Mouse (Mus musculus) CH12.LX (cell line): ENCODE data around the gene Nkg7. TPM values are rescaled to one million over a fixed set of nuclear protein-coding genes. Genes with fewer than 3 reads are reported as not detected.

ENCODE experiments used
- DNase-seq: peaks from one replicate; pipeline ENCODE4 v3.0.0-alpha.2; 2013; ENCODE audit errors: extremely low read depth
- H3K27ac ChIP-seq: 2 replicates; pipeline ENCODE4 v1.5.1; 2012; ENCODE audit warnings: low read depth, mild to moderate bottlenecking, control low read depth, moderate library complexity; ENCODE audit not compliant: insufficient read depth
- H3K27me3 ChIP-seq: replicated peaks from 2 replicates; pipeline ENCODE3; 2012; ENCODE audit warnings: inconsistent platforms
- H3K36me3 ChIP-seq, 2 experiments: replicated peaks in 1 of 2; 2 replicates each; pipeline versions ENCODE3 to v1.6.1; 2012; ENCODE audit warnings: inconsistent platforms in 1 of 2, low read length in 1 of 2, mild to moderate bottlenecking in 1 of 2, mixed read lengths in 1 of 2, moderate library complexity in 1 of 2; ENCODE audit not compliant: control insufficient read depth in 1 of 2, insufficient read depth in 1 of 2
- H3K4me1 ChIP-seq, 2 experiments: 2 replicates each; pipeline ENCODE4 v1.6.1; 2012; ENCODE audit warnings: inconsistent platforms in 1 of 2, moderate library complexity in 1 of 2; ENCODE audit not compliant: insufficient read depth in 2 of 2, control insufficient read depth in 1 of 2
- H3K4me2 ChIP-seq: 2 replicates; pipeline ENCODE4 v1.6.1; 2012; ENCODE audit warnings: low read depth, mild to moderate bottlenecking, control low read depth; ENCODE audit not compliant: poor library complexity, insufficient read depth, severe bottlenecking
- H3K4me3 ChIP-seq, 3 experiments: fragments of 150-350 bp in 1 of 3; sonication (generic) in 1 of 3; replicated peaks in 1 of 3; 2 replicates each; pipeline versions ENCODE3 to v1.5.1; 2011 to 2012; ENCODE audit warnings: low read depth in 2 of 3, low read length in 2 of 3, mild to moderate bottlenecking in 2 of 3, moderate library complexity in 2 of 3, control low read depth in 1 of 3, improper control_type of control experiment in 1 of 3, inconsistent platforms in 1 of 3, mixed read lengths in 1 of 3; ENCODE audit not compliant: poor library complexity in 1 of 3
- H3K79me2 ChIP-seq: replicated peaks from 2 replicates; pipeline ENCODE4 v1.6.1; 2012; ENCODE audit warnings: mild to moderate bottlenecking, moderate library complexity; ENCODE audit not compliant: control insufficient read depth, poor library complexity, insufficient read depth, severe bottlenecking; ENCODE audit errors: extremely low read depth
- H3K9ac ChIP-seq: 2 replicates; pipeline ENCODE4 v1.6.1; 2012; ENCODE audit warnings: low read depth, mild to moderate bottlenecking, control low read depth, moderate library complexity; ENCODE audit not compliant: insufficient read depth
- H3K9me3 ChIP-seq: replicated peaks from 2 replicates; pipeline ENCODE3; 2012; ENCODE audit warnings: low read length, inconsistent platforms, mixed read lengths
- CHD1 ChIP-seq: IDR thresholded peaks from 2 replicates; pipeline ENCODE4 v1.6.1; 2012; ENCODE audit warnings: low read depth, low read length, improper control_type of control experiment, inconsistent platforms
- E2F4 ChIP-seq: IDR thresholded peaks from 2 replicates; pipeline ENCODE4 v1.6.1; 2011; ENCODE audit warnings: low read depth, low read length, improper control_type of control experiment; ENCODE audit not compliant: insufficient replicate concordance
- GABPA ChIP-seq: IDR thresholded peaks from 2 replicates; pipeline ENCODE4 v1.6.1; 2012; ENCODE audit warnings: low read depth, low read length, improper control_type of control experiment, inconsistent platforms; ENCODE audit not compliant: insufficient replicate concordance
- MAFK ChIP-seq: IDR thresholded peaks from 2 replicates; pipeline ENCODE4 v1.6.1; 2011; ENCODE audit warnings: low read length, improper control_type of control experiment; ENCODE audit not compliant: insufficient replicate concordance
- MEF2A ChIP-seq: IDR thresholded peaks from 2 replicates; pipeline ENCODE4 v1.6.1; 2014; ENCODE audit warnings: low read depth, mild to moderate bottlenecking, inconsistent platforms, low read length, improper control_type of control experiment, borderline replicate concordance
- MXI1 ChIP-seq: IDR thresholded peaks from 2 replicates; pipeline ENCODE4 v1.6.1; 2011; ENCODE audit warnings: mild to moderate bottlenecking, low read depth, low read length, improper control_type of control experiment
- MYC ChIP-seq: IDR thresholded peaks from 2 replicates; pipeline ENCODE4 v1.6.1; 2011; ENCODE audit warnings: low read depth, mild to moderate bottlenecking, improper control_type of control experiment, low read length
- NELFE ChIP-seq: IDR thresholded peaks from 2 replicates; pipeline ENCODE4 v1.6.1; 2011; ENCODE audit warnings: low read depth, low read length, improper control_type of control experiment
- PAX5 ChIP-seq: IDR thresholded peaks from 2 replicates; pipeline ENCODE4 v1.6.1; 2012; ENCODE audit warnings: low read length, inconsistent platforms, mixed read lengths
- POLR2A ChIP-seq: IDR thresholded peaks from 2 replicates; pipeline ENCODE4 v1.6.1; 2011; ENCODE audit warnings: low read depth, mild to moderate bottlenecking, improper control_type of control experiment, low read length
- RCOR1 ChIP-seq: conservative IDR thresholded peaks from 2 replicates; pipeline ENCODE4 v1.6.1; 2012; ENCODE audit warnings: low read depth, mild to moderate bottlenecking, inconsistent platforms, low read length, improper control_type of control experiment
- SIN3A ChIP-seq: IDR thresholded peaks from 2 replicates; pipeline ENCODE4 v1.6.1; 2012; ENCODE audit warnings: low read length, improper control_type of control experiment, inconsistent platforms
- SMC3 ChIP-seq: IDR thresholded peaks from 2 replicates; pipeline ENCODE4 v1.6.1; 2011; ENCODE audit warnings: low read depth, low read length, improper control_type of control experiment
- TBP ChIP-seq: conservative IDR thresholded peaks from 2 replicates; pipeline ENCODE4 v1.6.1; 2011; ENCODE audit warnings: low read depth, low read length, improper control_type of control experiment
- TCF12 ChIP-seq: IDR thresholded peaks from 2 replicates; pipeline ENCODE4 v1.6.1; 2014; ENCODE audit warnings: low read depth, mild to moderate bottlenecking, inconsistent platforms, low read length, improper control_type of control experiment
- USF1 ChIP-seq: IDR thresholded peaks from 2 replicates; pipeline ENCODE4 v1.6.1; 2014; ENCODE audit warnings: low read depth, mild to moderate bottlenecking, inconsistent platforms, low read length, improper control_type of control experiment
- USF2 ChIP-seq: conservative IDR thresholded peaks from 2 replicates; pipeline ENCODE4 v1.6.1; 2011; ENCODE audit warnings: low read depth, low read length, improper control_type of control experiment
- ZNF384 ChIP-seq: IDR thresholded peaks from 2 replicates; pipeline ENCODE4 v1.6.1; 2012; ENCODE audit warnings: low read depth, low read length, improper control_type of control experiment, inconsistent platforms
- dilution Hi-C: fragments of 300-500 bp; cut with MboI; formaldehyde crosslinking; loops from 2 replicates; pipeline ENCODE4 v1.14.3; 2020; ENCODE audit warnings: low sequenced_read_pairs; ENCODE audit not compliant: extremely low pct_unique_long_range_greater_than_20kb, extremely low pct_ligation_motif_present
- in situ Hi-C: fragments of 300-500 bp; cut with MboI; formaldehyde crosslinking; loops from 3 replicates; pipeline ENCODE4 v1.14.3; 2019; ENCODE audit warnings: low sequenced_read_pairs, low pct_ligation_motif_present, low pct_unique_long_range_greater_than_20kb, mixed read lengths
- polyA plus RNA-seq: library from polyadenylated mRNA; unstranded; fragments of >175 nt; gene quantifications from 2 replicates; pipeline ENCODE4 v1.2.1, GENCODE M21; 2012; ENCODE audit warnings: low read depth; ENCODE audit not compliant: insufficient read length
- total RNA-seq, 2 experiments: library from RNA; depleted of rRNA; stranded (reverse); fragments of 300-350 nt in 1 of 2; fragments of >200 nt in 1 of 2; gene quantifications; 2 replicates each; pipeline ENCODE4 v1.2.3; 2012 to 2014

Gene Nkg7
- total and polyA plus RNA-seq, 3 experiments: not detected

DNA sequence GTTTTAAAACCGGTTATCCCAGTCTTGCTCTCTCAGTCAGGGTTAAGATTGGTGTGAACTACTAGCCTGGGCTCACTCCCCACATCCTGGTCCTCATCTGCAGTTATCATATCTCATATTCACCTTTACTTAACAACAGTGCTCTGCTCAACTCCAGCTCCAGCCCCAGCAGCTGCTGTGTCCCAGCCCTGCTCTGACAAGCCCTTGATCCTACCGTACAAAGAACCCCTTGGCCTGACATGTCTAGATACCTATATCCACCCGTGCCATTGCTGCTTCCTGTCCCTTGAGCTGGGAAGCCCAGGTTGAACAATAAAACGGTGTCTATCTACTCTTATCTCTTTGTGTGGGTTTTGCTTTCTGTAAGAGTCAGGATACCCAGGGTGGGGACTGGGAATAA lies 7.4 kb upstream of the Nkg7 start:
- in situ Hi-C loops: loop anchor here (10.0 kb wide), 1 partner anchor 75 kb away; the partner anchor contains the start of gene Siglecf
- H3K27me3 ChIP-seq: peaks cover 4% of the 10 kb centered on the region
- dilution Hi-C loops: no loop called here
- no peak overlapping the region for H3K4me2 ChIP-seq
- no peak for TF ChIP-seq USF1
- TF ChIP-seq TBP: no peak
- no peak for TF ChIP-seq MYC
- no peak for TF ChIP-seq NELFE
- no peak for TF ChIP-seq SIN3A
- no peak for TF ChIP-seq CHD1
- TF ChIP-seq USF2: no peak
- TF ChIP-seq E2F4: no peak
- no peak for TF ChIP-seq MXI1
- TF ChIP-seq ZNF384: no peak
- TF ChIP-seq TCF12: no peak
- no peak for TF ChIP-seq MAFK
- no peak for TF ChIP-seq MEF2A
- TF ChIP-seq RCOR1: no peak
- TF ChIP-seq, all 38 proteins: peak for 0
- H3K36me3 ChIP-seq: no peaks in the 10 kb centered on the region
- peaks cover 0 to 3% of the 10 kb centered on the region in 2 experiments; a peak in 1 of 4 replicates for H3K4me1 ChIP-seq
- H3K27ac ChIP-seq: no peak overlapping the region
- no peaks in the 10 kb centered on the region for H3K79me2 ChIP-seq
- no peak overlapping the region for H3K4me3 ChIP-seq
- no peak overlapping the region for H3K9ac ChIP-seq
- peaks cover 11% of the 10 kb centered on the region for H3K9me3 ChIP-seq
- DNase-seq: no peak

DNA sequence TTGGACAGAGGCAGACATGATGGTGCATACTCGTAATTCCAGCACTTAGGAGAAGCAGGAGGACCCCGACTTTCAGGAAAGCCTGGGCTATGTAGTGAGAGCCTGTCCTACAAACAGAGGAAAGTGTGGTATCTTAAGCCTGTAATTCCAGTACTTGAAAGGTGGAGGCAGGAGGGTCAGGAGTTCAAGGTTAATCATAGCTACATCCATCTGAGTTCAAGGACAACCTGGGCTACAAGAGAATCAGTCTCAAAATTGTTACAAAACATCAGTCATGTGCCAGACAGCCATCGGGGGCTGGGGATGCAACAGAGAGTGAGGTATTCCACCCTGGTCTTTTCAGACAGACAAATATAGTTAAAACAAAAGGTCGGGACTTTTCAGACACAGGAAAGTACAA lies 4.0 kb upstream of the Nkg7 start:
- dilution Hi-C loops: no loop called here
- Histone ChIP-seq H3K4me2 (no peak overlapping the region), H3K36me3 (no peaks in the 10 kb centered on the region), H3K27me3 (peaks cover 4% of the 10 kb centered on the region), H3K27ac (no peak overlapping the region), H3K4me3 (no peak overlapping the region)
- no peak for DNase-seq
- no peak for TF ChIP-seq PAX5
- TF ChIP-seq, all 38 proteins: peak for 0
- in situ Hi-C loops: no loop called here
- Histone ChIP-seq H3K9ac (no peak overlapping the region), H3K9me3 (peaks cover 7% of the 10 kb centered on the region), H3K4me1 (no peaks in the 10 kb centered on the region; a peak in 1 of 4 replicates), H3K79me2 (no peaks in the 10 kb centered on the region)

DNA sequence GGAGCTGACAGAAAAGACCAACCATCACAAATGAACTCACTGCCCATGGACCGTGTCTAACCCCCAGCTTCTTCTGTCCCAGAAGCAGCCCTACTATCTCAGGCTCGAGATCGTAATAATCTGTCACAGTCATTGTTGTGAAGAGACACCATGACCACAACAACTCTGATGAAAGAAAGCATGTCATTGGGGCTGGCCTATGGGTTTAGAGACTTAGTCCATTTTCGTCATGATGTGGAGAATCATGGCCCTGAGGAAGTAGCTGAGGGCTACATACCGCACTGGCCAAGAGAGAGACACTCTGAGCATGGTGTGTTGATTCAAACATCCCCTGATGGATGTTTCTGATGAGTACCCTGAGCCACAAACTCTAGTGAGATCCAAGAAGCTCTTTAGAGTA lies 2.2 kb upstream of the Nkg7 start:
- Histone ChIP-seq H3K4me2 (no peak overlapping the region), H3K4me1 (peaks cover 3 to 18% of the 10 kb centered on the region in 2 experiments), H3K27ac (no peak overlapping the region), H3K79me2 (no peaks in the 10 kb centered on the region), H3K9ac (no peak overlapping the region)
- in situ Hi-C loops: no loop called here
- no peak for TF ChIP-seq SMC3
- TF ChIP-seq POLR2A: no peak
- TF ChIP-seq GABPA: no peak
- no peak for TF ChIP-seq NELFE
- TF ChIP-seq, all 38 proteins: peak for 0
- H3K9me3 ChIP-seq: peaks cover 7% of the 10 kb centered on the region
- no peak for DNase-seq
- no peaks in the 10 kb centered on the region for H3K36me3 ChIP-seq
- dilution Hi-C loops: no loop called here
- no peak overlapping the region for H3K4me3 ChIP-seq
- H3K27me3 ChIP-seq: peaks cover 4% of the 10 kb centered on the region
